Mouse (Mus musculus): ENCODE measurements around the gene Celsr1. TPM values are rescaled to one million over a fixed set of nuclear protein-coding genes. Genes with fewer than 3 reads are reported as not detected.

Gene Celsr1
- total and polyA plus RNA-seq, 3 experiments, result not detected

GRCm38 (mm10) chr15:86038802-86039201, 5.2 kb upstream of the Celsr1 start (continued):
- TF ChIP-seq BHLHE40 (IDR thresholded peaks at IDR 0.05; ENCODE audit: low read depth, low read length) (no peak), JUND (conservative IDR thresholded peaks at IDR 0.05; ENCODE audit: low read depth, low read length) (no peak), EP300 (IDR thresholded peaks at IDR 0.05; ENCODE audit: low read length) (no peak), POLR2A (IDR thresholded peaks at IDR 0.05; ENCODE audit: low read depth, low read length) (no peak), E2F4 (IDR thresholded peaks at IDR 0.05; ENCODE audit: insufficient replicate concordance, low read depth, low read length) (no peak), ZNF384 (IDR thresholded peaks at IDR 0.05; ENCODE audit: low read depth, low read length) (no peak)

- Histone ChIP-seq H3K27me3 (replicated peaks) (peaks cover 6% of the 10 kb centered on the region), H3K4me3 (replicated peaks in 1 of 3; ENCODE audit: low read depth in 2 of 3, low read length in 2 of 3, poor library complexity in 1 of 3) (no peak overlapping the region), H3K36me3 (replicated peaks in 1 of 2; ENCODE audit: control insufficient read depth in 1 of 2, insufficient read depth in 1 of 2, low read length in 1 of 2) (no peaks in the 10 kb centered on the region), H3K79me2 (replicated peaks; ENCODE audit: control insufficient read depth, extremely low read depth, insufficient read depth, poor library complexity, severe bottlenecking) (no peaks in the 10 kb centered on the region), H3K27ac (ENCODE audit: insufficient read depth, low read depth) (no peak overlapping the region), H3K4me1 (ENCODE audit: control insufficient read depth in 1 of 2, insufficient read depth in 2 of 2) (peaks cover 0 to 5% of the 10 kb centered on the region in 2 experiments; a peak in 2 of 4 replicates), H3K4me2 (ENCODE audit: insufficient read depth, low read depth, poor library complexity, severe bottlenecking) (no peak overlapping the region), H3K9me3 (replicated peaks; ENCODE audit: low read length) (peaks cover 30% of the 10 kb centered on the region), H3K9ac (ENCODE audit: insufficient read depth, low read depth) (no peak overlapping the region)
- no peak for TF ChIP-seq RAD21 (IDR thresholded peaks at IDR 0.05; ENCODE audit: low read depth, low read length)
- no peak for TF ChIP-seq TCF12 (IDR thresholded peaks at IDR 0.05; ENCODE audit: low read depth, low read length)
- DNase-seq (ENCODE audit: extremely low read depth), result no peak
- in situ Hi-C loops (cut with MboI; ENCODE audit: low pct_ligation_motif_present, low pct_unique_long_range_greater_than_20kb, low sequenced_read_pairs), result loop anchor here (5.0 to 25.0 kb wide), 2 partner anchors 124 to 299 kb away; partner anchors contain the start of gene Ppara
- dilution Hi-C loops (cut with MboI; ENCODE audit: extremely low pct_ligation_motif_present, extremely low pct_unique_long_range_greater_than_20kb, low sequenced_read_pairs), result no loop called here
Measured at GRCm38 (mm10) chr15:86035913-86036312, 2.3 kb upstream of the Celsr1 start.

DNA sequence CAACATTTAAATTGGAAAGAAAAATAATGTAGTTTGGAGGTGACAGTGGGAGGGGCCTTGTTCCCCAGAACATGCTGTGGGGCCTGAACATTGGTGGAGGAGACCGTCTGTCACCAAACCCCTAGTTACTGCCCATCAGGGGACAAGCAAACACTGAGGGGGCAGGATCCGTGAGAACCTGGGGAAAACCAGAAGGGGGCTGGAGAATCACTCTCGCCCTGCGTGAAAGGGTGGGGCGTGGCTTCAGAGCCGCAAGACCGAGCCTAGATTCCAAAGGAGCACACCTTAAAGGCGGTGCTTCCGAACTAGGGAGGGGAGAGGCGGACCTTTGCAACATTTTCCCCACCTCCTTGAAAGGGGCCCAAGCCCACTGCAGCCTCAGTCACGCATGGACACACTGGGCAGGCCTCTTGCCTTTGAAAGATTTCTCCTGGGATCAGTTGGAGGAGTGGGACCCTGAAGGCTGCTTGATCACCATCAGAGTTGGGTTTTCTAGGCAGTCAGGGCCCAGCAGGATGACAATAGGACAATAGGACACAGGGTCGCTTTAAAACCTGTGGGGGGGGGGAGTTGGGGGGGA, 1.3 kb upstream of the Celsr1 start:
- H3K4me1 ChIP-seq (ENCODE audit: control insufficient read depth in 1 of 2, insufficient read depth in 2 of 2), result no peaks in the 10 kb centered on the region
- peaks cover 39% of the 10 kb centered on the region for H3K9me3 ChIP-seq (replicated peaks; ENCODE audit: low read length)
- H3K36me3 ChIP-seq (replicated peaks in 1 of 2; ENCODE audit: control insufficient read depth in 1 of 2, insufficient read depth in 1 of 2, low read length in 1 of 2), result no peaks in the 10 kb centered on the region
- no peak overlapping the region for H3K4me2 ChIP-seq (ENCODE audit: insufficient read depth, low read depth, poor library complexity, severe bottlenecking)
- H3K9ac ChIP-seq (ENCODE audit: insufficient read depth, low read depth), result no peak overlapping the region
- peaks cover 1% of the 10 kb centered on the region for H3K27me3 ChIP-seq (replicated peaks)
- no peak for TF ChIP-seq RAD21 (IDR thresholded peaks at IDR 0.05; ENCODE audit: low read depth, low read length)
- dilution Hi-C loops (cut with MboI; ENCODE audit: extremely low pct_ligation_motif_present, extremely low pct_unique_long_range_greater_than_20kb, low sequenced_read_pairs), result no loop called here
- in situ Hi-C loops (cut with MboI; ENCODE audit: low pct_ligation_motif_present, low pct_unique_long_range_greater_than_20kb, low sequenced_read_pairs), result loop anchor here (5.0 to 25.0 kb wide), 2 partner anchors 123 to 298 kb away; partner anchors contain the start of gene Ppara
- H3K27ac ChIP-seq (ENCODE audit: insufficient read depth, low read depth), result no peak overlapping the region
- no peak for DNase-seq (ENCODE audit: extremely low read depth)
- no peak overlapping the region for H3K4me3 ChIP-seq (replicated peaks in 1 of 3; ENCODE audit: low read depth in 2 of 3, low read length in 2 of 3, poor library complexity in 1 of 3)
- H3K79me2 ChIP-seq (replicated peaks; ENCODE audit: control insufficient read depth, extremely low read depth, insufficient read depth, poor library complexity, severe bottlenecking), result no peaks in the 10 kb centered on the region

DNA sequence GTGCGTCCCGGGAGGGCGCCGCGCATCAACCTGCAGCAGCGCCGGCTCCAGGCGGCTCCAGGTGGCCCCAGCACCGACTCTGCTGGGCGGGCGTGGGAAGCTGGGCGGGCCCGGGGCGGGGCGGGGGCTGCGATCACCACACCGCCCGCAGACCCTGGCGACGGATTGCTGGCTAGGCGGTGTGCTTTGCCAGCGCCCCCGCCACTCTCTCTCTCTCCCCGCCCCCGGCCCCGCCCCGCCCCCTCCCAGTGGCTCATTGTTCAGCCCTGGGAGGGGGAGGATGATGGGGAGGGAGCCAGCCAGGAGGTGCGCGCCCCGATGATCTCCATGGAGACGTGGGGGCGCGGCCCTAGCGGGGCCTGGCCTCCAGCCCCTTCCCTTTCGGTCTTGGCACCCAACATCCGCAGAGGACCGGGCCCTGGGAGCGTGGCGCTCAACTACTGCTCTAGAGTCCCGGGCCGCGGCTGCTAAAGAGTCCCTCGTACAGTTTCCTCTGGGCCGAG, 495 bp upstream of the Celsr1 start:
- Histone ChIP-seq H3K27me3 (replicated peaks) (no peaks in the 10 kb centered on the region), H3K4me1 (ENCODE audit: control insufficient read depth in 1 of 2, insufficient read depth in 2 of 2) (no peaks in the 10 kb centered on the region), H3K36me3 (replicated peaks in 1 of 2; ENCODE audit: control insufficient read depth in 1 of 2, insufficient read depth in 1 of 2, low read length in 1 of 2) (no peaks in the 10 kb centered on the region), H3K79me2 (replicated peaks; ENCODE audit: control insufficient read depth, extremely low read depth, insufficient read depth, poor library complexity, severe bottlenecking) (no peaks in the 10 kb centered on the region), H3K27ac (ENCODE audit: insufficient read depth, low read depth) (no peak overlapping the region), H3K4me3 (replicated peaks in 1 of 3; ENCODE audit: low read depth in 2 of 3, low read length in 2 of 3, poor library complexity in 1 of 3) (no peak overlapping the region), H3K9me3 (replicated peaks; ENCODE audit: low read length) (peaks cover 39% of the 10 kb centered on the region), H3K4me2 (ENCODE audit: insufficient read depth, low read depth, poor library complexity, severe bottlenecking) (no peak overlapping the region), H3K9ac (ENCODE audit: insufficient read depth, low read depth) (no peak overlapping the region)
- TF ChIP-seq CHD2 (IDR thresholded peaks at IDR 0.05; ENCODE audit: low read length) (no peak), USF1 (IDR thresholded peaks at IDR 0.05; ENCODE audit: low read depth, low read length) (no peak), ELF1 (IDR thresholded peaks at IDR 0.05; ENCODE audit: low read depth, low read length) (no peak), CHD1 (IDR thresholded peaks at IDR 0.05; ENCODE audit: low read depth, low read length) (no peak), MAFK (IDR thresholded peaks at IDR 0.05; ENCODE audit: insufficient replicate concordance, low read length) (no peak), BHLHE40 (IDR thresholded peaks at IDR 0.05; ENCODE audit: low read depth, low read length) (no peak), RCOR1 (conservative IDR thresholded peaks at IDR 0.05; ENCODE audit: low read depth, low read length) (no peak)
- dilution Hi-C loops (cut with MboI; ENCODE audit: extremely low pct_ligation_motif_present, extremely low pct_unique_long_range_greater_than_20kb, low sequenced_read_pairs), result no loop called here
- in situ Hi-C loops (cut with MboI; ENCODE audit: low pct_ligation_motif_present, low pct_unique_long_range_greater_than_20kb, low sequenced_read_pairs), result loop anchor here (25.0 kb wide), 1 partner anchor 297 kb away; the partner anchor contains the start of gene Ppara
- no peak for DNase-seq (ENCODE audit: extremely low read depth)
